Mouse (Mus musculus) hindbrain, embryonic 15.5 days (tissue): ENCODE measurements at regions not wholly inside any gene's neighbourhood (a gene's known extent, or its start where the extent isn't known, plus 50 kb on each side); places are given as distances from the start of the nearest gene placed in this dataset.

Experiments used
- ATAC-seq: fragments of 200-750 bp; cut with Nextera tagmentation; 2 replicates; pipeline ENCODE4 v1.8.0; 2017; ENCODE audit warnings: low read depth, moderate number of reproducible peaks, moderate TSS enrichment; ENCODE audit not compliant: low FRiP score
- H3K27ac ChIP-seq: fragments of 300-500 bp; sonication (generic); replicated peaks from 2 replicates; pipeline ENCODE4 v1.5.1; 2015; ENCODE audit warnings: mild to moderate bottlenecking, inconsistent platforms
- H3K27me3 ChIP-seq: fragments of 300-500 bp; sonication (generic); 2 replicates; pipeline ENCODE4 v1.6.1; 2015; ENCODE audit warnings: control low read depth, inconsistent platforms
- H3K36me3 ChIP-seq: fragments of 300-500 bp; sonication (generic); 2 replicates; pipeline ENCODE4 v1.6.1; 2015; ENCODE audit warnings: control low read depth, inconsistent platforms
- H3K4me1 ChIP-seq: fragments of 300-500 bp; sonication (generic); replicated peaks from 2 replicates; pipeline ENCODE4 v1.6.1; 2015; ENCODE audit warnings: control low read depth, inconsistent platforms
- H3K4me2 ChIP-seq: fragments of 300-500 bp; sonication (generic); 2 replicates; pipeline ENCODE4 v1.6.1; 2015; ENCODE audit warnings: moderate library complexity, mild to moderate bottlenecking, inconsistent platforms
- H3K4me3 ChIP-seq: fragments of 300-500 bp; sonication (generic); 2 replicates; pipeline ENCODE4 v1.5.1; 2015; ENCODE audit warnings: mild to moderate bottlenecking, inconsistent platforms
- H3K9ac ChIP-seq: fragments of 300-500 bp; sonication (generic); 2 replicates; pipeline ENCODE4 v1.6.1; 2015; ENCODE audit warnings: inconsistent platforms
- H3K9me3 ChIP-seq: fragments of 300-500 bp; sonication (generic); 2 replicates; pipeline ENCODE4 v1.6.1; 2016; ENCODE audit warnings: control low read depth, inconsistent platforms
- WGBS: fragments of 180-500 bp; shearing (Covaris S2); methylation state at CpG from one replicate; pipeline ENCODE4 v1.1.7; 2015; 5-methylcytosine and 5-hydroxymethylcytosine counted together

DNA sequence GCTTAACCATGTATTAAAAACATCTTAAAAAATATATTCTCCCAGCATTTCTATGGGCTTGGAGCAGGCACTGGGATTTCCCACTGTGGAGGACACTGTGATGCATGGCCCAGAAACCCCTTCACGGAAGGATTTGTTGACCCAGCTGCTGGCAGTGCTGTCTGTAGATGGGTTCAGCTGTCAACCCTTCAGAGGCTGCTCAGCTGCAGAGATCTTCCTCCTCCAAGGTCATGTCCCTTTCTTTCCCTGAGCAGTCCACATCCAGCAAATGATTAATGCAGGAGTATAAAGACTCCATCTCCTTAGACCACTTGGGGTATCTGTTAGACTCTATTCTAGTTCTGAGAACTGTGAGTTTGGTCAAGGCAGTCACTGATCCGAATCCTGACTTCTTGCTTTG lies 108.4 kb upstream of the 1810046K07Rik start:
- no peaks in the 10 kb centered on the region for H3K9me3 ChIP-seq
- H3K27ac ChIP-seq, result no peak overlapping the region
- no peak overlapping the region for H3K9ac ChIP-seq
- H3K36me3 ChIP-seq, result no peaks in the 10 kb centered on the region
- H3K4me3 ChIP-seq, result no peak overlapping the region
- ATAC-seq, result no peak
- 65% methylated on average over 2 of the region's 2 CpGs for WGBS
- no peaks in the 10 kb centered on the region for H3K27me3 ChIP-seq
- no peak overlapping the region for H3K4me2 ChIP-seq
- H3K4me1 ChIP-seq, result peaks cover 14% of the 10 kb centered on the region

DNA sequence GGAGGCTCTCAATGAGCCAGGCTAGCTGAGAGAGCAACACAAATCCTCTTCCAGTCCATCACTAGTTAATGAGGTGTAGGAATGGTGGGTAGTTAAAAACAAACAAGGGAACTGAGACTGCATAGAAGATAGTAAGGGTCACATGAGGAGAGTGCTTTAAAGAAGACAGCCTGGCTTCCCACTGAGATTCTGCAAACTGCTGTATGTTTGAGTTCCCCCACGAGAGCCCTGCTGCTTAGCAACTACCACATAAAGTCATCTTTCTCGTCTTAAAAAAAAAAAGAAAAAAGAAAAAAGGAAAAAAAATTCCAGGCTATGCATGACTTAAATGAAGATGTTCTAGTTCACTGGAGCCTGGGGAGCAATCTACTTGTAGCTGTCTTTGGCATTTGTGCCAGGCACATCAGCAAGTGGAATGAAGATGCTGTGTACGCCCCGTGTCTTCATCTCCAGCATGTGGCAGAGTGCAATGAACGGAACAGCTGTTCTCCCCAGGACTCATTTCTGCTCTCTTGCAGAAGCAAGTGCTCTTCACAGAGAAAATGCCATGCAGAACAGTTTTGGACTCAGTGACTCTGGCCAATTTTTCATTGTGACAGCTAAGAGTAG lies 113.2 kb upstream of the 1810046K07Rik start:
- Histone ChIP-seq H3K4me3 (no peak overlapping the region), H3K27me3 (no peaks in the 10 kb centered on the region), H3K36me3 (no peaks in the 10 kb centered on the region), H3K9ac (no peak overlapping the region), H3K9me3 (no peaks in the 10 kb centered on the region), H3K27ac (peak overlapping the region; percentile 68), H3K4me2 (peak overlapping the region; percentile 33), H3K4me1 (peaks cover 14% of the 10 kb centered on the region)
- 5% methylated on average over 5 of the region's 5 CpGs for WGBS
- peak; percentile 92 for ATAC-seq

DNA sequence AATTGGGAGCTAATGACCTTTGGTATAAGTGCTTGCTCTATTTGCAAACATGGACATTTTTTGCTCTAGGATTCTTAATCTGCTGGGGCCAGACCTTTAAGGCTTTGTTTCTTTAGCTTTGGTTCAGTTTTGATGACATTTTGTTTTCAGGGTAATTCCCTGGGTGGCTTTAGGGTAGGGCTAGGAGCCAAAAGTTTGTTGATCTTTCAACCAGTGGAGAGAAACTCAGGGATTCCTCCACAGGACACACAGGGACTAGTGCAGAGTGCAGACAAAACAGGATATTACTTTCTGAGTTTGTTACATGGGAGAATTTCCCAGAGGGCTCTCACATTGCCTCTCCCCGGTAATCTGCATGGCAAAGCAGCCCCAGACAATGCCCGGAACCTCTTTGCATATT lies 127.0 kb upstream of the 1810046K07Rik start:
- H3K27me3 ChIP-seq, result no peaks in the 10 kb centered on the region
- H3K9me3 ChIP-seq, result no peaks in the 10 kb centered on the region
- no peak overlapping the region for H3K27ac ChIP-seq
- no peaks in the 10 kb centered on the region for H3K36me3 ChIP-seq
- 23% methylated on average over 2 of the region's 2 CpGs for WGBS
- no peak overlapping the region for H3K4me3 ChIP-seq
- ATAC-seq, result no peak
- no peaks in the 10 kb centered on the region for H3K4me1 ChIP-seq
- H3K9ac ChIP-seq, result no peak overlapping the region
- no peak overlapping the region for H3K4me2 ChIP-seq

DNA sequence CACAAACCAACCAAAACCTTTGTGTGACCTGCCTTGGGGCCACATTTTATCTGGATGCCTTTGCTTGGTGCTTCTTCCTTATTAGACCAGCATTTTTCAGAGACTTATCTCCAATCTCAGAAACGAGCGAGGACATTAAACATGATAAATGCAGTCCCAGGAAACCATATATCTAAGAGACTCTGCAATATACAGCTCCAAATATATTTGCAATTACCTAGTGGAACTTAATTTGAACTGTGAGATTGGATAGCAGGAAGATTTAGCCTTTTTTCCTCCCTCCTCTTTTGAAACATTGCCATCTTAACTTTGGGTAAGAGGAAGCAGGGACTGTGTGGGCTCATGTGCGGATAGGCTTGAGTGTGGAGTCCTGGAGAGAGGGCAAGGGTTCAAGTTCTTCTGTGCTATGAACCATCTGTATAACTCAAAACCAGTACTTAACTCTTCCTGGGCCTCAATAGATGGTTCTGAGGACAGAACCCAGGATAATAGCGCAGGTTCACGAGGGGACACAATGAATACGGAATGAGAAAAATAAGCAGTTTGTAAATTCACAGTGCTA lies 133.8 kb upstream of the 1810046K07Rik start:
- 84% methylated on average over 6 of the region's 6 CpGs for WGBS
- Histone ChIP-seq H3K4me1 (no peaks in the 10 kb centered on the region), H3K9ac (no peak overlapping the region), H3K4me2 (no peak overlapping the region), H3K4me3 (no peak overlapping the region), H3K9me3 (no peaks in the 10 kb centered on the region), H3K36me3 (no peaks in the 10 kb centered on the region), H3K27ac (no peak overlapping the region), H3K27me3 (no peaks in the 10 kb centered on the region)
- no peak for ATAC-seq

DNA sequence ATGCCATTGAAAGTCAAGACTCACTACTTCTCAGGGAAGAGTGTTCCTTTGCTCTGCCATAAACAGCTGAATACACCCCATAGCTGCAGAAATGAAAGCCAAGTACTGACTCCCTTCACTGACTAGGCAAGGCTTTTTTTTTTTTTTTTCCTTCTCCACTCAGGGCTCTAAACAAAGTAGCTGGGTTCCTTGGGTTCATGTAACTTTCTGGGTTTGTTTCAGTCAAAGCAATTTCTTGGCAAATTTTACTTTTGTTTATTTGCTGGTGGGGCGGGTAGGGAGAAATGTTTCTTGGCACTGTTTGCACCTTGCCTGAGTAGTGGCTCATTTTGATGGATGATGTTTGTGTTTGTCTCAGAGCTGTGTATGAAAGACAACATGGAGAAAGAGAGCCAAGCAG lies 141.3 kb upstream of the 1810046K07Rik start:
- Histone ChIP-seq H3K27ac (no peak overlapping the region), H3K9me3 (no peaks in the 10 kb centered on the region), H3K4me2 (no peak overlapping the region), H3K27me3 (no peaks in the 10 kb centered on the region), H3K4me3 (no peak overlapping the region), H3K36me3 (no peaks in the 10 kb centered on the region), H3K9ac (no peak overlapping the region), H3K4me1 (no peaks in the 10 kb centered on the region)
- WGBS, result 72% methylated on average over 1 of the region's 1 CpGs
- ATAC-seq, result no peak

DNA sequence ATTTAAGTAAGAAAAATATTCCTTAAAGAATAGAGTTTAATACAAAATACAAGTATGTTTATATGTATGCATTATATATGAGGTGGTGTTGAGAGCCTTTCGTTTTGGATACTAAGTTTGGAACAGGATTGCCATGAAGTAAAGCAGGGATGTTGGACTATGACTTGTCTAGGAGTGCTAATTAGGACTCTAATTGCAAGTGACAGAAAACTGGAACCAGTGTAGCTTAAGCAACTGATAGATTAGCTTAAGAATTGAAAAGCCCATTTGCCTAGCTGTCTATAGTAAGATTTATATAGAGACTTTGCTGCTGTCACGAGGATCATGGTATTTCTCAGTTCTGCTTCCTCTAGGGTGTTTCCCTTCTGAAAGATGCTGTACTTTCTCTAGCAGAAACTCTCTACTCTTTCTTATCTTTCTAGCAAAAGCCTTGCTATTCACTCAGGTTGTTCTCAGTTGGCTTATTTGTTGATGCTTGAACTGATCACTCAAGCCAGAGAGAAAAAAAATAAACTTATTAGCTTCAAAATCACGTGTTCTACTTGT lies 147.9 kb upstream of the 1810046K07Rik start:
- no peaks in the 10 kb centered on the region for H3K9me3 ChIP-seq
- no peaks in the 10 kb centered on the region for H3K36me3 ChIP-seq
- WGBS, result 69% methylated on average over 3 of the region's 3 CpGs
- no peak overlapping the region for H3K27ac ChIP-seq
- H3K4me3 ChIP-seq, result no peak overlapping the region
- no peak overlapping the region for H3K9ac ChIP-seq
- no peak overlapping the region for H3K4me2 ChIP-seq
- no peak for ATAC-seq
- H3K4me1 ChIP-seq, result no peaks in the 10 kb centered on the region
- H3K27me3 ChIP-seq, result no peaks in the 10 kb centered on the region

DNA sequence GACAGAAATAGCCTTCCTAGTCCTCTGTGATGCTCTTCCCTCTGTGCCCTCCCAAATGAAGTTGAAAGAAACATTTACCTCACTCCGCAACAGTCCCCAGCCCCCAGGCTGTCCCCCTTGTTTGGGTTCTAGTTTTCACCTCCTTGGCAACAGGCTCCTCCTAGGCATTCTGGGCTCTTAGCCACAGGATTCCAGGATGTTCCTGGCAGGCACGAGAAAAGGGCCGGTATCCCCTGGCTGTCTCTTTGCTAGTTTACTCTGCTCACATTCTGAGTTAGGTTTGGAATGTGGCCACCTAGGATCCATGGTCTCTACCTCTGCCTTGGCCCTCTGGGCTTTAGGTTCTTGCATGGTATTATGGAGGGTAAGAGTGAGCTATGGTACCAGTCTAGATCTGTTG lies 159.1 kb upstream of the 1810046K07Rik start:
- H3K27me3 ChIP-seq, result no peaks in the 10 kb centered on the region
- H3K4me2 ChIP-seq, result no peak overlapping the region
- 55% methylated on average over 3 of the region's 3 CpGs for WGBS
- no peak overlapping the region for H3K27ac ChIP-seq
- H3K9me3 ChIP-seq, result no peaks in the 10 kb centered on the region
- no peak for ATAC-seq
- H3K4me1 ChIP-seq, result no peaks in the 10 kb centered on the region
- no peak overlapping the region for H3K9ac ChIP-seq
- no peaks in the 10 kb centered on the region for H3K36me3 ChIP-seq
- H3K4me3 ChIP-seq, result no peak overlapping the region

DNA sequence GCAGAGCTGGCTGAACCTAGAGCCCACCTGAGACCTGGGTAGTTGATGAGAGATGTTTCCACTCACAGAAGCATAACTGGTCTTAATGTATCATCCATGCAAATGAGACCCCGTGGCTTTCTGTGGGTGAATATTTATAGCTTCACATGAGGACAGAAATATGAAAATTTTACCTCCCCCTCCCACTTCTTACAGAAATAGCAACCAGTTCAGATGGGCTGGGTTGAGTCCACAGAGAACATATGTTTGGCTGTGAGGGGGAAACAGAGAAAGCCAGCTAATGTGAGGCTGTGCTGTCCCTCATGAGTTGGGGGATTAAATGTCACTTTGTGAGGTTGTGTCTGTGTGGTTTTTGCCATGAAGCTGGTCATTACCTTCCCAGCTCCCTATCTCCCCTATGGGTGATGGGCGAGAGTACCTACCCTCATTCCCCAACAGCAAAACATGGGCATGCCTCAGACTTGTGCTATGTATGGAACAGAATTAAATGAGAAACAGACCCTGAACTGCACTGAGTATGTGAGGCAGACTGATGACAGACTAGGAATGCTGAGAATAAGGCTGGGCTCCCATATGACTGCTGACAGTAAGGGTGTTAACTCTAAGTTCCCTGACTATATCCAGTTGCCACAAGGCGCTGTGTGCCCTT lies 178.7 kb upstream of the 1810046K07Rik start:
- H3K4me3 ChIP-seq, result no peak overlapping the region
- ATAC-seq, result no peak
- H3K27ac ChIP-seq, result no peak overlapping the region
- no peak overlapping the region for H3K9ac ChIP-seq
- H3K36me3 ChIP-seq, result no peaks in the 10 kb centered on the region
- H3K4me1 ChIP-seq, result no peaks in the 10 kb centered on the region
- 78% methylated on average over 3 of the region's 3 CpGs for WGBS
- H3K4me2 ChIP-seq, result no peak overlapping the region
- H3K9me3 ChIP-seq, result no peaks in the 10 kb centered on the region
- no peaks in the 10 kb centered on the region for H3K27me3 ChIP-seq

DNA sequence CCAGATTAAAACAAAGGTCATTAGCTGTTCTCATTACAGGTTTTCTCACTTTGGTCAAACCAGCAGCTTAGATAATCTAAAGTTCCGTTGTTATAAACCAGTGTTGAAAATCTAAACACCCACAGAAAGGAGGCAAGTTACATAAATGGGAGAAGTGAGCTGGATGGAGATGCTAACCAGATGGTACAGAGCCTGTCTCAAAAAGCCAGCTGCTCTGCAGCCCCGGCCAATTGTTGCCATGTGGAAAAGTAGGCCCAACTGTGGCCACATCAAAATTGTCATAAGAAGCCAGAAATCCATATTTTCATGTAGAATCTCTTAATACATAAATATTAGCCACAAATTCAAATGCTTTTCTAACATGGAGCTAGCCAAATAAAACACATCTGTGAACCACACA lies 188.9 kb upstream of the 1810046K07Rik start:
- no peak for ATAC-seq
- Histone ChIP-seq H3K9ac (no peak overlapping the region), H3K4me1 (no peaks in the 10 kb centered on the region), H3K27ac (no peak overlapping the region), H3K9me3 (no peaks in the 10 kb centered on the region), H3K27me3 (no peaks in the 10 kb centered on the region), H3K4me3 (no peak overlapping the region), H3K36me3 (no peaks in the 10 kb centered on the region), H3K4me2 (no peak overlapping the region)
- 77% methylated on average over 2 of the region's 2 CpGs for whole genome bisulfite sequencing

DNA sequence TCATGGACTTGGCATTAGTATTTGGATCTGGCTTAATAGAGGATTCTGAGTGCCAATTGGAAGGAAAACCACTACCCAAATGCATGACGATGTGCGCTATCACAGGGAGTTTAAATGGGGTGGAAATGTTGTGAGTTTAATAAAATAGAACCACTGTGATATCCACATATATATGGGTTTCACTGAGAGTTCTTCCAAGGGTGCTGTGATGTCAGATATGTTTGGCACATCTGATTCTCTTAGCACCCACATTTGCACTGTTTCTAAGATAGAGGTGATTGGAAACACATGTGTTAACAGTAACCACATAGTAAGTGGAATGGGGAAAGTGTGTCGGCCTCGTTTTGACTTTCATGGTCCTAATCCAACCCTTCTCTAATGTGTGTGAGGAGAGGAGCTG lies 189.7 kb upstream of the 1810046K07Rik start:
- Histone ChIP-seq H3K27ac (no peak overlapping the region), H3K9me3 (no peaks in the 10 kb centered on the region), H3K4me3 (no peak overlapping the region), H3K4me2 (no peak overlapping the region), H3K27me3 (no peaks in the 10 kb centered on the region), H3K4me1 (no peaks in the 10 kb centered on the region), H3K36me3 (no peaks in the 10 kb centered on the region), H3K9ac (no peak overlapping the region)
- ATAC-seq, result no peak
- 82% methylated on average over 4 of the region's 4 CpGs for WGBS

DNA sequence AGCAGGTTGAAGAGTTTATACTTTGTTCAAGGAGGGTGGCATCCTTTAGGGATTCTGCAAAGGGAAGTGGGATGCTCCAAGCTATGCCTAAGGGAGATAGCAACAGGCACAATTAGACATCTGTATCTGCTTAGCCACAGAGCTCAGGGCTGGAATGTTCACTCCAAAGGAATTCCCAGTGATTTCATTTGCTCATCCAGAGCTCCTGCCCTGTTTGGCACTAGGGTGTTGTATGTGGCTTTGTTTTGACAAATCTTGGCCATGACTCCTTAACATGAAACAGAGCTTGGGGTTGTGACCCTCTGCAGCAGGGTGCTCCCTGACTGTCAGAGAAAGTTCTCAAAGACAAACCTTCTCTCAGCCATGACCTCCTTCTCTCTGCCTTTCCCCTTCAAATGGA lies 194.8 kb upstream of the 1810046K07Rik start:
- no peak overlapping the region for H3K4me3 ChIP-seq
- no peaks in the 10 kb centered on the region for H3K4me1 ChIP-seq
- no peak overlapping the region for H3K9ac ChIP-seq
- no peaks in the 10 kb centered on the region for H3K27me3 ChIP-seq
- H3K36me3 ChIP-seq, result no peaks in the 10 kb centered on the region
- no peak for ATAC-seq
- no peak overlapping the region for H3K4me2 ChIP-seq
- H3K9me3 ChIP-seq, result no peaks in the 10 kb centered on the region
- no peak overlapping the region for H3K27ac ChIP-seq

DNA sequence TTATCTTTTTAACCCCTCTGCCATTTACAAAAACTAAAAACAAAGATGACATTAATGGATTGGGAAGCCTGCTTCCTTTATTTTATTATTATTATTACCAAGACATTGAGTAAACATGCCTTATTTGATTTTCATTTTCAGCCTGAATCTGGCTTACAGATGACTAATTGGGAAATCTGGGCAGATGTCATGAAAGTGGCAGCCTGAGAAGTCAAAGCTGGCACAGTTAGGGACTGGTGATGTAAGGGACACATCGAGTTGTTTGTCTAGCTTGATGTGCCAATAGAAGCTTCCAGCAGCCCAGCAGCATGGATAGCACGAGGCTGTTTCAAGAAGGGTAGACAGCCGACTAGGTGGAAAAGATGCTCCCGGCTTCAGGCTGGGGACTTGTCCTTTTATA lies 197.2 kb upstream of the 1810046K07Rik start:
- H3K36me3 ChIP-seq, result no peaks in the 10 kb centered on the region
- H3K4me1 ChIP-seq, result no peaks in the 10 kb centered on the region
- H3K9ac ChIP-seq, result no peak overlapping the region
- no peaks in the 10 kb centered on the region for H3K27me3 ChIP-seq
- no peak overlapping the region for H3K27ac ChIP-seq
- no peak for ATAC-seq
- no peak overlapping the region for H3K4me2 ChIP-seq
- WGBS, result 81% methylated on average over 4 of the region's 4 CpGs
- no peak overlapping the region for H3K4me3 ChIP-seq
- no peaks in the 10 kb centered on the region for H3K9me3 ChIP-seq
